Comparison of ENCODE assay signal across 9 mouse cellular contexts in genomic region chr10:88389576-88389975, GRCm38 (mm10). TPM values are rescaled to one million over a fixed set of nuclear protein-coding genes. Genes with fewer than 3 reads are reported as not detected.
DNase-seq lines count a peak whose midpoint lies in the region; ATAC-seq and TF ChIP-seq lines count a peak whose summit lies in the region.
"Had no signal": no experiment of that assay in that cellular context is flagged by ENCODE, and none has a peak within 500 bp of the region (broad histone marks: within the 10 kb centered on the region; RNA-seq: fewer than 3 reads in every experiment).

No protein-coding gene starts in this region.

- intact Hi-C loops in left cerebral cortex, adult 2 months (cut with DNase I), result no loop called here

- peaks cover 23% of the 10 kb centered on the region for H3K4me1 ChIP-seq in heart, embryonic 16.5 days (ENCODE audit: control insufficient read depth, insufficient read depth, low read length)

- H3K4me2 ChIP-seq in heart, embryonic 16.5 days (ENCODE audit: low read depth, low read length), result 0 out of 2 replicates have a peak overlapping the region, but pooled peaks have one; percentile 8
- H3K4me2 ChIP-seq: embryonic facial prominence, embryonic 12.5 days had no signal

- H3K27ac ChIP-seq in heart, embryonic 16.5 days (ENCODE audit: low read length), result no peak overlapping the region
- H3K27ac ChIP-seq in left cerebral cortex, adult 2 months, result no peak overlapping the region
- H3K27ac ChIP-seq: embryonic facial prominence, embryonic 12.5 days had no signal

- WGBS in heart, embryonic 16.5 days, result 16% methylated on average over 4 of the region's 4 CpGs

- no peak overlapping the region for H3K9ac ChIP-seq in heart, embryonic 16.5 days (ENCODE audit: low read length)
- H3K9ac ChIP-seq: embryonic facial prominence, embryonic 12.5 days had no signal

- no peak overlapping the region for H3K4me3 ChIP-seq in heart, embryonic 16.5 days (ENCODE audit: low read length)
- H3K4me3 ChIP-seq in left cerebral cortex, adult 2 months, result no peak overlapping the region
- H3K4me3 ChIP-seq: embryonic facial prominence, embryonic 12.5 days had no signal

- DNase-seq in heart, postnatal 4 days, result no peak
- DNase-seq in A20 (ENCODE audit: low read depth, low spot score), result peak; percentile 73
- DNase-seq in T-cell, adult 2 months (ENCODE audit: low spot score), result peak; percentile 84
- no peak for DNase-seq in left cerebral cortex, adult 2 months (ENCODE audit: extremely low spot score in 1 of 2, low spot score in 2 of 2)
- DNase-seq in retina, embryonic 14.5 days (ENCODE audit: low spot score), result no peak
- DNase-seq in left cerebral cortex, adult 11 months (ENCODE audit: low spot score), result no peak

- no peaks in the 10 kb centered on the region for H3K27me3 ChIP-seq in heart, embryonic 16.5 days (ENCODE audit: control insufficient read depth, insufficient read depth, low read length)
- H3K27me3 ChIP-seq: embryonic facial prominence, embryonic 12.5 days had no signal

- H3K9me3 ChIP-seq in heart, embryonic 16.5 days (replicated peaks; ENCODE audit: control insufficient read depth, low read length), result no peaks in the 10 kb centered on the region
- H3K9me3 ChIP-seq: embryonic facial prominence, embryonic 12.5 days had no signal

- H3K36me3 ChIP-seq in heart, embryonic 16.5 days (ENCODE audit: control insufficient read depth, insufficient read depth), result no peaks in the 10 kb centered on the region
- H3K36me3 ChIP-seq: embryonic facial prominence, embryonic 12.5 days had no signal

- TF ChIP-seq CTCF in left cerebral cortex, adult 2 months (IDR thresholded peaks at IDR 0.05), result no peak

- peak; percentile 64 for ATAC-seq in heart, embryonic 16.5 days (replicated peaks; ENCODE audit: extremely low read depth, insufficient read depth, low FRiP score)
- peak; percentile 50 for ATAC-seq in megakaryocyte, adult 5-6 weeks (ENCODE audit: poor library complexity, severe bottlenecking)

RNA-seq across cellular contexts. Expression of gene Gnptab, which starts 10.6 kb away (rescaled TPM):
- 9.4 and 9.6 TPM in 2 replicates for polyA plus RNA-seq in heart, embryonic 16.5 days (2015; fragmentation: Nextera tagmentation; extraction: Ambion mirVana)
- total RNA-seq in heart, postnatal 4 days (2021), result 10 to 100 TPM; 36.5 to 36.6 TPM
- total RNA-seq in megakaryocyte, adult 5-6 weeks (2015), result 55.8 and 57.4 TPM in 2 replicates
- total RNA-seq in megakaryocyte, adult 5-6 weeks (2017), result 29.4 and 33.3 TPM in 2 replicates
- 10 to 100 TPM; 66.9 to 73.3 TPM for total RNA-seq in left cerebral cortex, adult 2 months (2021)

RNA-seq across cellular contexts. Expression of gene Dram1, which starts 10.7 kb away (rescaled TPM):
- 3.3 and 11.8 TPM in 2 replicates for polyA plus RNA-seq in heart, embryonic 16.5 days (2015; fragmentation: Nextera tagmentation; extraction: Ambion mirVana)
- 1 to 10 TPM; 2.8 to 3.1 TPM for total RNA-seq in heart, postnatal 4 days (2021)
- 45.0 and 46.2 TPM in 2 replicates for total RNA-seq in megakaryocyte, adult 5-6 weeks (2015)
- total RNA-seq in megakaryocyte, adult 5-6 weeks (2017), result 35.5 and 36.0 TPM in 2 replicates
- 1 to 10 TPM; 1.1 to 1.2 TPM for total RNA-seq in left cerebral cortex, adult 2 months (2021)

Comparison
In these comparisons a context has a peak if more than half of its experiments do, and no peak if none do; other contexts are left out.
1. DNase-seq: peak in A20 (single experiment) and T-cell, adult 2 months (single experiment); none in heart, postnatal 4 days (single experiment), left cerebral cortex, adult 2 months (0 of 2), retina, embryonic 14.5 days (single experiment) and left cerebral cortex, adult 11 months (single experiment).
2. RNA of gene Dram1, which starts 10.7 kb away (total RNA-seq): 35.5 to 46.2 TPM in megakaryocyte, adult 5-6 weeks; 2.8 to 3.1 TPM in heart, postnatal 4 days and 1.1 to 1.2 TPM in left cerebral cortex, adult 2 months; every median in the first group is over 4 times any median in the second.